ENCODE assay signal across 24 mouse cellular contexts in genomic region chr10:69897927-69898326, GRCm38 (mm10).
A peak's percentile ranks its signal among the peaks of the same experiment; 100 is the strongest.
DNase-seq lines count a peak whose midpoint lies in the region; ATAC-seq and TF ChIP-seq lines count a peak whose summit lies in the region.
"Had no signal": no experiment of that assay in that cellular context is flagged by ENCODE, and none has a peak within 500 bp of the region (broad histone marks: within the 10 kb centered on the region; RNA-seq: fewer than 3 reads in every experiment).

No protein-coding gene starts in this region.

- peak; percentile 55; the same call in 1 of the 2 replicates for ATAC-seq in forebrain, postnatal 0 days
- no peak for ATAC-seq in forebrain, embryonic 13.5 days
- ATAC-seq in midbrain, embryonic 15.5 days (replicated peaks) = no peak
- ATAC-seq: activated CD4-positive, CD25-positive, alpha-beta regulatory T cell, adult 4 months; forebrain, embryonic 15.5 days; intestine, postnatal 0 days; liver, embryonic 12.5 days had no signal

- 59% methylated on average over 5 of the region's 5 CpGs for WGBS in forebrain, postnatal 0 days
- WGBS in forebrain, embryonic 13.5 days = 78% methylated on average over 5 of the region's 5 CpGs
- 68% methylated on average over 5 of the region's 5 CpGs for WGBS in midbrain, embryonic 15.5 days

- no peaks in the 10 kb centered on the region for H3K4me1 ChIP-seq in forebrain, postnatal 0 days (ENCODE audit: insufficient read depth)
- H3K4me1 ChIP-seq in forebrain, embryonic 13.5 days = no peaks in the 10 kb centered on the region
- no peaks in the 10 kb centered on the region for H3K4me1 ChIP-seq in midbrain, embryonic 15.5 days
- H3K4me1 ChIP-seq: embryonic facial prominence, embryonic 15.5 days; forebrain, embryonic 15.5 days; limb, embryonic 13.5 days; midbrain, embryonic 12.5 days had no signal

- H3K9me3 ChIP-seq in forebrain, postnatal 0 days (ENCODE audit: low read length) = no peaks in the 10 kb centered on the region
- H3K9me3 ChIP-seq in forebrain, embryonic 13.5 days (replicated peaks) = no peaks in the 10 kb centered on the region
- H3K9me3 ChIP-seq in midbrain, embryonic 15.5 days = no peaks in the 10 kb centered on the region
- H3K9me3 ChIP-seq: embryonic facial prominence, embryonic 15.5 days; forebrain, embryonic 15.5 days; heart, embryonic 13.5 days; limb, embryonic 13.5 days; liver, embryonic 12.5 days; midbrain, embryonic 12.5 days had no signal

- DNase-seq in forebrain, postnatal 0 days = no peak
- peak in 1 of 2 experiments; percentile 43 for DNase-seq in left cerebral cortex, adult 2 months (ENCODE audit: extremely low spot score in 1 of 2, low spot score in 2 of 2)
- no peak for DNase-seq in left cerebral cortex, postnatal 10 days (ENCODE audit: extremely low spot score in 1 of 2, low spot score in 2 of 2)
- peak; percentile 57 to 81 for DNase-seq in layer of hippocampus, adult 2 months (ENCODE audit: low spot score in 2 of 2)
- DNase-seq in right cerebral cortex, postnatal 25 days = peak; percentile 51
- no peak for DNase-seq in cerebellum, adult 9-11 months
- DNase-seq: adrenal gland, adult 8-10 months; cerebellum, adult 2 months; gastrocnemius, postnatal 10 days; heart, adult 18-20 months; heart, postnatal 14 days; kidney, postnatal 25 days; lung, embryonic 14.5 days had no signal

- no peak overlapping the region for H3K4me3 ChIP-seq in forebrain, postnatal 0 days (ENCODE audit: low read depth, low read length)
- H3K4me3 ChIP-seq in forebrain, embryonic 13.5 days = no peak overlapping the region
- no peak overlapping the region for H3K4me3 ChIP-seq in left cerebral cortex, adult 2 months
- no peak overlapping the region for H3K4me3 ChIP-seq in layer of hippocampus, adult 2 months
- no peak overlapping the region for H3K4me3 ChIP-seq in midbrain, embryonic 15.5 days
- H3K4me3 ChIP-seq: embryonic facial prominence, embryonic 15.5 days; forebrain, embryonic 15.5 days; heart, embryonic 13.5 days; limb, embryonic 13.5 days; liver, embryonic 12.5 days; midbrain, embryonic 12.5 days had no signal

- H3K27ac ChIP-seq in forebrain, postnatal 0 days (ENCODE audit: low read depth, low read length) = no peak overlapping the region
- no peak overlapping the region for H3K27ac ChIP-seq in forebrain, embryonic 13.5 days
- peak overlapping the region; percentile 79 for H3K27ac ChIP-seq in left cerebral cortex, adult 2 months
- peak overlapping the region; percentile 80 for H3K27ac ChIP-seq in layer of hippocampus, adult 2 months
- no peak overlapping the region for H3K27ac ChIP-seq in midbrain, embryonic 15.5 days
- H3K27ac ChIP-seq: embryonic facial prominence, embryonic 15.5 days; forebrain, embryonic 15.5 days; heart, embryonic 13.5 days; limb, embryonic 13.5 days; liver, embryonic 12.5 days; midbrain, embryonic 12.5 days; stomach, postnatal 0 days had no signal

- H3K4me2 ChIP-seq in forebrain, postnatal 0 days (ENCODE audit: low read depth) = no peak overlapping the region
- H3K4me2 ChIP-seq in forebrain, embryonic 13.5 days = no peak overlapping the region
- no peak overlapping the region for H3K4me2 ChIP-seq in midbrain, embryonic 15.5 days
- H3K4me2 ChIP-seq: embryonic facial prominence, embryonic 15.5 days; forebrain, embryonic 15.5 days; heart, embryonic 13.5 days; limb, embryonic 13.5 days; liver, embryonic 12.5 days; lung, embryonic 14.5 days; midbrain, embryonic 12.5 days had no signal

- no peaks in the 10 kb centered on the region for H3K27me3 ChIP-seq in forebrain, postnatal 0 days (ENCODE audit: insufficient read depth, low read length)
- no peaks in the 10 kb centered on the region for H3K27me3 ChIP-seq in forebrain, embryonic 13.5 days
- H3K27me3 ChIP-seq in midbrain, embryonic 15.5 days (replicated peaks) = no peaks in the 10 kb centered on the region
- H3K27me3 ChIP-seq: embryonic facial prominence, embryonic 15.5 days; forebrain, embryonic 15.5 days; heart, embryonic 13.5 days; limb, embryonic 13.5 days; midbrain, embryonic 12.5 days had no signal

- peaks cover 54% of the 10 kb centered on the region for H3K36me3 ChIP-seq in forebrain, postnatal 0 days (ENCODE audit: insufficient read depth)
- peaks cover 56% of the 10 kb centered on the region for H3K36me3 ChIP-seq in forebrain, embryonic 13.5 days (ENCODE audit: poor library complexity, severe bottlenecking)
- peaks cover 32% of the 10 kb centered on the region for H3K36me3 ChIP-seq in midbrain, embryonic 15.5 days (replicated peaks)
- H3K36me3 ChIP-seq: liver, embryonic 12.5 days had no signal

- TF ChIP-seq CTCF in forebrain, postnatal 0 days (IDR thresholded peaks at IDR 0.05; ENCODE audit: low read depth) = no peak
- no peak for TF ChIP-seq CTCF in left cerebral cortex, adult 2 months (IDR thresholded peaks at IDR 0.05)
- no peak for TF ChIP-seq CTCF in layer of hippocampus, adult 2 months (conservative IDR thresholded peaks at IDR 0.05)

- no peak overlapping the region for H3K9ac ChIP-seq in forebrain, postnatal 0 days
- H3K9ac ChIP-seq in forebrain, embryonic 13.5 days = no peak overlapping the region
- no peak overlapping the region for H3K9ac ChIP-seq in midbrain, embryonic 15.5 days
- H3K9ac ChIP-seq: embryonic facial prominence, embryonic 15.5 days; forebrain, embryonic 15.5 days; heart, embryonic 13.5 days; limb, embryonic 13.5 days; liver, embryonic 12.5 days; lung, embryonic 14.5 days; midbrain, embryonic 12.5 days had no signal

- intact Hi-C loops in left cerebral cortex, adult 2 months (cut with DNase I) = no loop called here
- intact Hi-C loops in left cerebral cortex, postnatal 10 days (cut with DNase I) = no loop called here

Comparison
In these comparisons a context has a peak if more than half of its experiments do, and no peak if none do; other contexts are left out.
1. DNase-seq: peak in layer of hippocampus, adult 2 months (2 of 2) and right cerebral cortex, postnatal 25 days (single experiment); none in forebrain, postnatal 0 days (single experiment), left cerebral cortex, postnatal 10 days (0 of 2) and cerebellum, adult 9-11 months (single experiment).
2. H3K27ac ChIP-seq: peak in left cerebral cortex, adult 2 months (single experiment) and layer of hippocampus, adult 2 months (single experiment); none in forebrain, postnatal 0 days (single experiment), forebrain, embryonic 13.5 days (single experiment) and midbrain, embryonic 15.5 days (single experiment).